Mouse (Mus musculus) stomach, postnatal 0 days (tissue): ENCODE data around the gene Nwd2. TPM values are rescaled to one million over a fixed set of nuclear protein-coding genes. Genes with fewer than 3 reads are reported as not detected.
A peak's percentile ranks its signal among the peaks of the same experiment; 100 is the strongest.

Experiments used
- ATAC-seq: fragments of 200-750 bp; cut with Nextera tagmentation; 2 replicates; pipeline ENCODE4 v1.8.0; 2017; ENCODE audit not compliant: low FRiP score, low TSS enrichment
- DNase-seq: peaks from one replicate; pipeline ENCODE4 v3.0.0-alpha.2; 2016; ENCODE audit warnings: low spot score
- H3K27ac ChIP-seq: fragments of 300-500 bp; sonication (generic); replicated peaks from 2 replicates; pipeline ENCODE4 v1.5.1; 2014; ENCODE audit warnings: mild to moderate bottlenecking, control low read depth
- H3K27me3 ChIP-seq: fragments of 300-500 bp; sonication (generic); 2 replicates; pipeline ENCODE4 v1.6.1; 2014; ENCODE audit warnings: low read length; ENCODE audit not compliant: control insufficient read depth, insufficient read depth
- H3K36me3 ChIP-seq: fragments of 300-500 bp; sonication (generic); 2 replicates; pipeline ENCODE4 v1.6.1; 2014; ENCODE audit warnings: low read length, mixed read lengths; ENCODE audit not compliant: control insufficient read depth, insufficient read depth
- H3K4me1 ChIP-seq: fragments of 300-500 bp; sonication (generic); replicated peaks from 2 replicates; pipeline ENCODE4 v1.6.1; 2014; ENCODE audit warnings: antibody characterized with exemption; ENCODE audit not compliant: control insufficient read depth, insufficient read depth
- H3K4me2 ChIP-seq: fragments of 300-500 bp; sonication (generic); replicated peaks from 2 replicates; pipeline ENCODE4 v1.6.1; 2014; ENCODE audit warnings: low read depth, mild to moderate bottlenecking, control low read depth, moderate library complexity
- H3K4me3 ChIP-seq: fragments of 300-500 bp; sonication (generic); 2 replicates; pipeline ENCODE4 v1.5.1; 2014; ENCODE audit warnings: low read depth, low read length, control low read depth
- H3K9ac ChIP-seq: fragments of 300-500 bp; sonication (generic); 2 replicates; pipeline ENCODE4 v1.6.1; 2014; ENCODE audit warnings: mild to moderate bottlenecking, low read length, control low read depth, mixed read lengths
- H3K9me3 ChIP-seq: fragments of 300-500 bp; sonication (generic); 2 replicates; pipeline ENCODE4 v1.6.1; 2016; ENCODE audit warnings: low read length; ENCODE audit not compliant: control insufficient read depth
- CTCF ChIP-seq: IDR thresholded peaks from 2 replicates; pipeline ENCODE4 v1.5.1; 2016; ENCODE audit warnings: antibody characterized with exemption, low read depth, mild to moderate bottlenecking, moderate library complexity
- EP300 ChIP-seq: optimal IDR thresholded peaks from 2 replicates; pipeline ENCODE3; 2016; ENCODE audit warnings: antibody characterized with exemption
- WGBS: fragments of 180-500 bp; shearing (Covaris S2); extraction: QIAGEN DNeasy Blood & Tissue Kit; methylation state at CpG from one replicate; pipeline ENCODE4 v1.1.7; 2014; 5-methylcytosine and 5-hydroxymethylcytosine counted together
- polyA plus RNA-seq: library from polyadenylated mRNA; unstranded; fragments of >200 nt; fragmentation: Nextera tagmentation; extraction: Ambion mirVana; gene quantifications from 2 replicates; pipeline ENCODE4 v1.2.1, GENCODE M21; 2015

Gene Nwd2
- polyA plus RNA-seq, 1 experiment from 2014 or later, result 0.61 TPM

- no peak overlapping the region for H3K27ac ChIP-seq
- no peaks in the 10 kb centered on the region for H3K4me1 ChIP-seq
- H3K27me3 ChIP-seq, result no peaks in the 10 kb centered on the region
- no peak for DNase-seq
- H3K9me3 ChIP-seq, result no peaks in the 10 kb centered on the region
- ATAC-seq, result peak; percentile 69
- H3K36me3 ChIP-seq, result no peaks in the 10 kb centered on the region
- H3K9ac ChIP-seq, result no peak overlapping the region
- 69% methylated on average over 5 of the region's 5 CpGs for WGBS
- H3K4me2 ChIP-seq, result no peak overlapping the region
- no peak overlapping the region for H3K4me3 ChIP-seq
- TF ChIP-seq EP300, result no peak
- no peak for TF ChIP-seq CTCF
Measured at GRCm38 (mm10) chr5:63837115-63837514, 188.2 kb downstream of the Nwd2 start.

DNA sequence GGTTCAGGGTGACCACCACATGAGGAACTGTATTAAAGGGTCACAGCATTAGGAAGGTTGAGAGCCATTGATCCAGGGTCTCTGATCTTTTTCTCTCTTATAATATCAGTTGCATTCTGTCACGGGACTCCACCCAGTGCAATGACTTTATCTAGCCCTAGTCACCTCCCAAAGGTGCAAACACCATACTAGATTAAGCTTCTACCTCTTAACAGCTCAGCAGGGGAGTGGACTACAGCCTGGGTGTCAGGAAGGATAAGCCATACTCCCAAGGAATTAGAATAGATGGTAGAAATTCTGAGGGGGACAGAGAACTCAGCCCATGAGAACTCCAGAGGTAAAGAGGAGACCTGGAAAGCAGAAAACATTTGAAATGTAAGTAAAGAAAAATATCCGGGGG lies 188.9 kb downstream of the Nwd2 start:
- 79% methylated on average over 2 of the region's 2 CpGs for WGBS
- H3K4me3 ChIP-seq, result no peak overlapping the region
- no peak overlapping the region for H3K27ac ChIP-seq
- DNase-seq (no peak), ATAC-seq (peak; percentile 59)
- no peaks in the 10 kb centered on the region for H3K36me3 ChIP-seq
- H3K4me2 ChIP-seq, result no peak overlapping the region
- no peaks in the 10 kb centered on the region for H3K9me3 ChIP-seq
- TF ChIP-seq CTCF (no peak), EP300 (no peak)
- H3K4me1 ChIP-seq, result no peaks in the 10 kb centered on the region
- H3K9ac ChIP-seq, result no peak overlapping the region
- H3K27me3 ChIP-seq, result no peaks in the 10 kb centered on the region

DNA sequence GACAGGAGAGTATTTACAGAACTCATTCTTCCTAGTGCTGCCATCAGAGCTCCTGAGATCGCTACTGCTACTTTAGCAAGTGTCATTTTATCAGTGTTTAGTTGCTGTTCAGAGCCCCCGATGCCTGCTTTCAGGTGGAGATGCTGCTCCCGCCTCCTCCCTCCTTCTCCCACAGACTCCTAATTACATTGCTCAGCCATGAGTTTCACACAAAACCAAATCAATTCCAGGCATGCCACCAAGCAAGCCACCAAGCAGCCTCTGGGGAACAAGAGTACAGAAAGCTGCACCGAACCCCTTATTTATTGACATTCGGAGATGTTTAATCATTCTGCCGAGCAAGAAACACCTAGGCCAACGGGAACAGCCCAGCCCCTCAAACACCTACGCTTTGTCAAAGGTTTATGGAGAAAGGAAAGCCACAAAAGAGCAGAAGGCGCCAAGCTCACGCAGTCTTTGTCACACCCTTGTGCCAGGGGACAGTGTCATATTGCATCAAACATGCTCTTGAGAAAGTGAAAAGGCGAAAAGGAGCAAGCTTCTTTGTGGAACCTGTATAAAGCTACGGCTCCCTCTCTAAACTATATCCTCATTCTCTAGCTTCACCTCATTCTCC lies 191.0 kb downstream of the Nwd2 start:
- Histone ChIP-seq H3K27ac (peak overlapping the region; percentile 59), H3K4me2 (no peak overlapping the region), H3K36me3 (no peaks in the 10 kb centered on the region), H3K4me3 (no peak overlapping the region), H3K4me1 (no peaks in the 10 kb centered on the region), H3K9ac (no peak overlapping the region), H3K9me3 (no peaks in the 10 kb centered on the region), H3K27me3 (no peaks in the 10 kb centered on the region)
- TF ChIP-seq EP300, result no peak
- no peak for TF ChIP-seq CTCF
- DNase-seq (peak; percentile 43), ATAC-seq (peak; percentile 25; the same call in 1 of the 2 replicates)
- 52% methylated on average over 12 of the region's 12 CpGs for WGBS

DNA sequence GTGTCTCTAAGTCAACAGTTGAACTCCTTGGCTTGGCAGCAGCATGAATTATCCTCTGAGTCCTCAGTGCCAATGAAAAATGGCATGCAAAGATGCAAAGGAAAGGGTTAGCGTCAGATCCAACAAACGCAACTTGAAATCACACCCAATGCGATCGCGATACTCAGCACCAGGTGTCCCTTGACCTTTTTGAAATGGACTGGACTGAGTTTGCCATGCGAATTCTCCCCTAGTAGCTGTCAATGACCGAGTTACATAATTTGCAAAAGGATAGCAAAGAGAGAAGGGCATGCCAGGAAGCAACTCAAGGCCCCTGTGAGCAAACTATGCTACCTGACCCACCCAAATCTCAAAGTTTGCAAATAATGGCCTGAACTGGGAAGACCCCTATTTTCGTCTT lies 198.2 kb downstream of the Nwd2 start:
- no peak overlapping the region for H3K27ac ChIP-seq
- no peaks in the 10 kb centered on the region for H3K36me3 ChIP-seq
- TF ChIP-seq EP300 (no peak), CTCF (no peak)
- no peak overlapping the region for H3K4me2 ChIP-seq
- H3K4me3 ChIP-seq, result no peak overlapping the region
- H3K27me3 ChIP-seq, result no peaks in the 10 kb centered on the region
- ATAC-seq (no peak), DNase-seq (no peak)
- H3K9ac ChIP-seq, result no peak overlapping the region
- no peaks in the 10 kb centered on the region for H3K4me1 ChIP-seq
- WGBS, result 78% methylated on average over 8 of the region's 8 CpGs
- H3K9me3 ChIP-seq, result no peaks in the 10 kb centered on the region

- Histone ChIP-seq H3K27ac (no peak overlapping the region), H3K4me2 (no peak overlapping the region), H3K27me3 (no peaks in the 10 kb centered on the region), H3K9me3 (no peaks in the 10 kb centered on the region), H3K36me3 (no peaks in the 10 kb centered on the region), H3K9ac (no peak overlapping the region), H3K4me3 (no peak overlapping the region), H3K4me1 (no peaks in the 10 kb centered on the region)
- WGBS, result 58% methylated on average over 13 of the region's 13 CpGs
- no peak for TF ChIP-seq EP300
- no peak for TF ChIP-seq CTCF
- DNase-seq (peak; percentile 57), ATAC-seq (peak; percentile 93)
Measured at GRCm38 (mm10) chr5:63847541-63848226, 198.8 kb downstream of the Nwd2 start.

DNA sequence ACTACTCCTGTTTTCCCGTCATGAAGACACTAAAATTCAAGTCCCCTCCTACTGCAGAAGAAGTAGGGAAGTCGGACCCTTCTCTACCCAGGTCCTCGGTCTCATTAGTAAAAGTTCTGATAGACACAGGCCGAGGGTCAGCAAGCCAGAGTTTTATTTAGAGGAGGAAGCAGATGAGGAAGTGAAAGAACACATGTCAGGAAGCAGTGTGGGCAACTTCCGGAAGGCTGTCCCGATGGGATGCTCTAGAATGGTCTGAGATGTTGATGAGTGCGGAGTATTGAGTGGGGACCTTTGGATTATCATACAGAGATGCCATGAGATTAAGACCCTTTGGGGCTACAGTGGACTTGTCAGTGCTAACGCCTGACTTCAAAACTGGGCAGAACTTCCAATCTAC lies 210.0 kb downstream of the Nwd2 start:
- no peak overlapping the region for H3K27ac ChIP-seq
- no peak for DNase-seq
- H3K4me3 ChIP-seq, result no peak overlapping the region
- no peak for ATAC-seq
- H3K36me3 ChIP-seq, result no peaks in the 10 kb centered on the region
- H3K4me2 ChIP-seq, result no peak overlapping the region
- 89% methylated on average over 8 of the region's 8 CpGs for WGBS
- H3K27me3 ChIP-seq, result no peaks in the 10 kb centered on the region
- H3K9ac ChIP-seq, result no peak overlapping the region
- no peak for TF ChIP-seq EP300
- TF ChIP-seq CTCF, result no peak
- H3K4me1 ChIP-seq, result no peaks in the 10 kb centered on the region
- H3K9me3 ChIP-seq, result no peaks in the 10 kb centered on the region

Other genes with a start within 250 kb of the Nwd2 start
- gene 0610040J01Rik, start 163.3 kb downstream of the Nwd2 start, polyA plus RNA-seq, result 53.8 and 56.2 TPM in 2 replicates